Mouse (Mus musculus): ENCODE measurements around the gene Mecr. TPM values are rescaled to one million over a fixed set of nuclear protein-coding genes. Genes with fewer than 3 reads are reported as not detected.

The Mecr gene
- polyA plus RNA-seq, 1 experiment from 2014 or later = 32.6 TPM

DNA sequence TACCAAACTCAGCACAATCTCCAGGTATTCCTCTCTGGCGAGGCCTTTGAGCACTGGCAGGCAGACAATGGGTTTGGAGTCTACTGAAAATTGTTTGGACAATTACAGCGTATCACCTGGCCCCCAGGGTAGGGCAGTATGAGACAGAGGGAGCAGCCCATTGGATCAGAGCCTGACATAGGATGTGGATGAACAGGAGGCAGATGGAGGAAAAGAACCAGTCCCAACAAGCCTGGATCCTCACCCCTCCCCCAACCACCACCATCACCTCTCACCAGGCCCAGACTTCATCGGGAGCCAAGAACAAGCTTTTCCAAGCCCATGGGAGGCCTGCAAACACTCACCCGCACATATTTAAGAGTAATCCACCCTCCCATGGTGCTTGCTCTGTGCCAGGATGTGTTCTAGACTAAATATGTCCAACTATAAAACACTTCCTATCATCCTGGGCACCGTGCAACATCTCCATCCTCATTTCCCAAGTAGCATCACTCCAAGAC lies 11.7 kb upstream of the Mecr start:
- 81% methylated on average over 5 of the region's 5 CpGs for WGBS
- H3K9me3 ChIP-seq (ENCODE audit: control insufficient read depth, low read length) = no peaks in the 10 kb centered on the region
- DNase-seq (ENCODE audit: low spot score) (no peak), ATAC-seq (ENCODE audit: low FRiP score) (no peak)
- no peak overlapping the region for H3K4me3 ChIP-seq (replicated peaks; ENCODE audit: low read length)
- no peak overlapping the region for H3K9ac ChIP-seq
- no peaks in the 10 kb centered on the region for H3K36me3 ChIP-seq (replicated peaks; ENCODE audit: control insufficient read depth, insufficient read depth)
- H3K27ac ChIP-seq = no peak overlapping the region
- peaks cover 5% of the 10 kb centered on the region; the same call in 1 of the 2 replicates for H3K4me1 ChIP-seq (replicated peaks; ENCODE audit: control insufficient read depth, insufficient read depth, low read length)
- peaks cover 22% of the 10 kb centered on the region for H3K27me3 ChIP-seq (ENCODE audit: control insufficient read depth, insufficient read depth, low read length)
- no peak overlapping the region for H3K4me2 ChIP-seq (replicated peaks)

DNA sequence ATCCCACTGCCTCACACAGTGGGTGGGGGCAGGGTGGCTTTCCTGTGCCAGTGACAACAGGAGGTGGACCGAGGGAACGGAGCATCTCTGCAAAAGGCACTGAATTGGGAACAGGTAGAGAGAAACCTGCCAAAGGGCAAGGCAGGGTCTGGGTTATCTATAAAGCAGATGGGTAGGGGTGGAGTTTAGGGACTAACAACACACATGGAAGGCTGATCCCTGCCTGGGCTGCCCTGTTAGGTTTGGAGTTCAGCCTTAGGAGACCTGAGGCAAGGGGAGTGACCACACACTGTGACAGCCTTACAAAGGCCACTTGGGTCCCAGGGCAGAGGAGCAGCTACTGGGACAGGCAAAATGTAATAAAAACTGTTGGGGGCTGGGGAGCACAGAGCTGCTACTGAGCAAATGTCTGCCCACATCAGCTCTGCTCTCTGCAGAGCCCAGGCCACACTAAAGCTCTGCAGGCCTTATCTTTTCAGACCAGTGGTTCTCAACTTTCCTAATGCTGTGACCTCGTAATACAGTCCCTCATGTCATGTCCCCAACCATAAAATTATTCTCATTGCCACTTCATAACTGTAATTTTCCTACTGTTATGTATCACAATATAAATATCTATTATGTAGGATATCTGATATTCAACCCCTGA lies 10.4 kb upstream of the Mecr start:
- H3K4me2 ChIP-seq (replicated peaks) = no peak overlapping the region
- DNase-seq (ENCODE audit: low spot score) (no peak), ATAC-seq (ENCODE audit: low FRiP score) (no peak)
- no peaks in the 10 kb centered on the region for H3K9me3 ChIP-seq (ENCODE audit: control insufficient read depth, low read length)
- H3K36me3 ChIP-seq (replicated peaks; ENCODE audit: control insufficient read depth, insufficient read depth) = no peaks in the 10 kb centered on the region
- no peak overlapping the region for H3K27ac ChIP-seq
- H3K9ac ChIP-seq = no peak overlapping the region
- peaks cover 34% of the 10 kb centered on the region for H3K27me3 ChIP-seq (ENCODE audit: control insufficient read depth, insufficient read depth, low read length)
- 83% methylated on average over 3 of the region's 3 CpGs for WGBS
- no peak overlapping the region for H3K4me3 ChIP-seq (replicated peaks; ENCODE audit: low read length)
- H3K4me1 ChIP-seq (replicated peaks; ENCODE audit: control insufficient read depth, insufficient read depth, low read length) = peaks cover 7% of the 10 kb centered on the region; the same call in 1 of the 2 replicates

DNA sequence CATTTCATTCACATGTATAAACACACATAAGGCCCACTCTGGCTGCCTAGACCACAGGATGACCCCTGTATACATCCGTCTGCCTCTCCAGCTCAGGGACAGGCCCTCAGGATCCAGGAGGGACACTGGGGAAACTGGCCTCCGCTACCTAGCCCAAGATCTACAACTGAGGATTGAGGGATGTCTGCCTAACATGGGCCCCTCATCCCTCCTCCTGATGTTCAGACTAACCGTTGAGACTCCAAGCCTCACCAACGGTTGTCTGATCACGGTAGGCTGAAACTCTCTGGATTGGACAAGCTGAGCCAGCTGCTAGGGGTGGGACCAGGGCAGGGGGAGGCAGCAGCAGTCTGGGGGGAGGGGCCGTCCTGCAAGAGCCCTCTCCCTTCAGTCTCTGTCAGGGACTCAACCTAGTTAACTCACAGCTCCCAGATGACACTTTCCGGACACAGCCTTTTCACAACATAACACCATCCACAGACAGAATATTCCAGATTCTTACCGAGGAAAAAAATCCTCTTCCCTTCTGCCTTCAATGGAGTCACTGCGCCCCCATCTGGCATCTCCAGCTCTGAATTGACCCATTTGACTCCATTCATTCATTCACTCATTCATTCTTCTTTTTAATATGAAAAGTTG lies 9.2 kb upstream of the Mecr start:
- ATAC-seq (ENCODE audit: low FRiP score) (no peak), DNase-seq (ENCODE audit: low spot score) (peak; percentile 70)
- no peaks in the 10 kb centered on the region for H3K36me3 ChIP-seq (replicated peaks; ENCODE audit: control insufficient read depth, insufficient read depth)
- 33% methylated on average over 9 of the region's 9 CpGs for WGBS
- H3K9me3 ChIP-seq (ENCODE audit: control insufficient read depth, low read length) = no peaks in the 10 kb centered on the region
- no peak overlapping the region for H3K4me3 ChIP-seq (replicated peaks; ENCODE audit: low read length)
- H3K27me3 ChIP-seq (ENCODE audit: control insufficient read depth, insufficient read depth, low read length) = peaks cover 34% of the 10 kb centered on the region
- no peak overlapping the region for H3K9ac ChIP-seq
- H3K27ac ChIP-seq = no peak overlapping the region
- no peak overlapping the region for H3K4me2 ChIP-seq (replicated peaks)
- H3K4me1 ChIP-seq (replicated peaks; ENCODE audit: control insufficient read depth, insufficient read depth, low read length) = peaks cover 7% of the 10 kb centered on the region; the same call in 1 of the 2 replicates

DNA sequence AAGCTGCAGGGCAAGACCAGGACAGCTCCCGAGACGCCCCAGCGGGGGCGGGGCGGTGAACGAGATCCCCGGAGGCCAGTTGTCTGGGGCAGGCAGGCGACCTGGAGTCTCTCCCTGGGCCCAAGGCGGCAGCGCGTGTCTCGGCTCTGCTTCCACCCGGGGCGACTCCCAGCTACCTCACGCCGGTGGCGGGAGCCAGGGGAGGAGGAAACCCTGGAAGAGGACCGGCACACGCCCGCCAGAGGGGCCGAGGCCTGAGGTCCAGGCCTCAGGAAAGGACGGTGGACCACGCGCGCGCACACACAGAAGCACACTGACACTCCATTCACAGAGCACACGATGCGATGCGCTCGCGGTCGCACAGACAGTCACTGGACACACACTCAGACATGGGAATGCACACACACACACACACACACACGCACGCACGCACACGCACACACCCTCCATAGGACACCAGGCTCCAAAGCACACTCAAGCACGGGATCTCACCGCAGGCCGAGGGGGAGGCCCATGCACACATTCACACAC lies 6.9 kb upstream of the Mecr start:
- H3K9me3 ChIP-seq (ENCODE audit: control insufficient read depth, low read length) = no peaks in the 10 kb centered on the region
- ATAC-seq (ENCODE audit: low FRiP score) (no peak), DNase-seq (ENCODE audit: low spot score) (no peak)
- H3K9ac ChIP-seq = peak overlapping the region; percentile 73
- peak overlapping the region; percentile 66 for H3K4me3 ChIP-seq (replicated peaks; ENCODE audit: low read length)
- peaks cover 51% of the 10 kb centered on the region for H3K27me3 ChIP-seq (ENCODE audit: control insufficient read depth, insufficient read depth, low read length)
- H3K36me3 ChIP-seq (replicated peaks; ENCODE audit: control insufficient read depth, insufficient read depth) = no peaks in the 10 kb centered on the region
- under 1% methylated on average over 39 of the region's 39 CpGs for WGBS
- no peak overlapping the region for H3K27ac ChIP-seq
- H3K4me1 ChIP-seq (replicated peaks; ENCODE audit: control insufficient read depth, insufficient read depth, low read length) = peaks cover 7% of the 10 kb centered on the region; the same call in 1 of the 2 replicates
- H3K4me2 ChIP-seq (replicated peaks) = peak overlapping the region; percentile 99

DNA sequence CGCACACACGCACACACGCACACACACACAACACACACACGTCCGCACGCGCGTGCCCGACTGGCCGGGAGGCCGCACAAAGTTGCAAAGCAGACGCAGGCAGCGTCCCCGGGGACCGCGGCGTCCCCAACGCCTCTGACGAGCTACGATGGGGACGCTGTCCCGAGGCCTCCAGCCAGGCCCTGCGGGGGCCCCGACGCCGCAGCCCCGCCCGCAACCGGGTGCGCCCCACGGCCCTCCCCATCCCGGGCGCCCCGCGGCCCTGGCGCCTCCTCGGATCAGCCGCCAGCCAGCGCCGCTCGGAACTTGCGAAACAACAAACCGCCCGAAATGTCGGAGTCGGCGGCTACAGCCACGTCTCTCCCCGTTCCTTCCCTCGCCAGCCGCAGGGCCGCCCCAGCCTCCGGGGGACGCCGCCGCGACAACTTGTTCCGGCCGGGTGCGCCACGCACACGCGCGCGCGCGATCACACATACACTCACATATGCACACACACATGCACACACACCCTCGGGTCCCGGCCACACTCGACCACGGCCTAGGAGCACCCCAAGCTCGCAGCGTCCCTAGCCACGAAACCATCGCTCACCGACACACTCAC lies 6.3 kb upstream of the Mecr start:
- ATAC-seq (ENCODE audit: low FRiP score) (no peak), DNase-seq (ENCODE audit: low spot score) (no peak)
- H3K4me3 ChIP-seq (replicated peaks; ENCODE audit: low read length) = peak overlapping the region; percentile 66
- H3K4me1 ChIP-seq (replicated peaks; ENCODE audit: control insufficient read depth, insufficient read depth, low read length) = peaks cover 7% of the 10 kb centered on the region; the same call in 1 of the 2 replicates
- peak overlapping the region; percentile 73 for H3K9ac ChIP-seq
- WGBS = under 1% methylated on average over 72 of the region's 76 CpGs
- H3K9me3 ChIP-seq (ENCODE audit: control insufficient read depth, low read length) = no peaks in the 10 kb centered on the region
- no peaks in the 10 kb centered on the region for H3K36me3 ChIP-seq (replicated peaks; ENCODE audit: control insufficient read depth, insufficient read depth)
- H3K27ac ChIP-seq = no peak overlapping the region
- peak overlapping the region; percentile 99 for H3K4me2 ChIP-seq (replicated peaks)
- H3K27me3 ChIP-seq (ENCODE audit: control insufficient read depth, insufficient read depth, low read length) = peaks cover 53% of the 10 kb centered on the region

DNA sequence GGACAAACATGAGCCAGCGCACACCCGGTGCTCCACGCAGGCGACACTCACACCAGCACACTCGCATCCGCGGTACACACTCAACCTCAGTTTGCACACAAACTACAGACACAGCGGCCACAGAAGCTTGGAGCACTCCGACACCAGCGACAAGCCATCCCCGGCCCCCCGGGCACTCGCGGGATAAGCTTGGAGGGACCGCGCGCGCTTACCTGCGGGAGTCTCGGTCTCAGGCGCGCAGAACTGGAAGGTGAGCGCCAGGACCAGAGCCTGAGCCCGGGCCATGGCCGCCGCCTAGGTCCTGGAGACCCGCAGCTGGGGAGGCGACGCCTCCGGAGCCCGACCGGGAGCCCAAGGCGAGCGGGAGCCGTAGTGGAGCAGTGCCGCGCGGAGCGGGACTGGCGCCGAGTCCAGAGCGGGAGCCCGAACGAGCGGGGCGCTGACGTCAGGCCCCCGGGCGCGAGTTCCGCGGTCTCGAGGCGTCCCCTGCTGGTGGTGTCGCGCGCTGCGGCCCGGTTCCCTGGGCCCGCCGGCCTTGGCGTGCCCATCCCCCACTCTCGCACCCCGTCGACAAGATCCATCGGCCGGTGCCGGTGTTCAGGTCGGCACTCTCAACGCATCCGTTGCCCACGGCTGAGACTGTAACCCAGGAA lies 5.3 kb upstream of the Mecr start, which contains the start of gene Ptpru:
Gene Ptpru (minus strand): TSS at position 417 of the 653 bp plus-strand sequence.
- Histone ChIP-seq H3K36me3 (replicated peaks; ENCODE audit: control insufficient read depth, insufficient read depth) (no peaks in the 10 kb centered on the region), H3K4me2 (replicated peaks) (peak within 1 kb of the TSS; percentile 99)
- under 1% methylated on average over 71 of the region's 72 CpGs for WGBS

DNA sequence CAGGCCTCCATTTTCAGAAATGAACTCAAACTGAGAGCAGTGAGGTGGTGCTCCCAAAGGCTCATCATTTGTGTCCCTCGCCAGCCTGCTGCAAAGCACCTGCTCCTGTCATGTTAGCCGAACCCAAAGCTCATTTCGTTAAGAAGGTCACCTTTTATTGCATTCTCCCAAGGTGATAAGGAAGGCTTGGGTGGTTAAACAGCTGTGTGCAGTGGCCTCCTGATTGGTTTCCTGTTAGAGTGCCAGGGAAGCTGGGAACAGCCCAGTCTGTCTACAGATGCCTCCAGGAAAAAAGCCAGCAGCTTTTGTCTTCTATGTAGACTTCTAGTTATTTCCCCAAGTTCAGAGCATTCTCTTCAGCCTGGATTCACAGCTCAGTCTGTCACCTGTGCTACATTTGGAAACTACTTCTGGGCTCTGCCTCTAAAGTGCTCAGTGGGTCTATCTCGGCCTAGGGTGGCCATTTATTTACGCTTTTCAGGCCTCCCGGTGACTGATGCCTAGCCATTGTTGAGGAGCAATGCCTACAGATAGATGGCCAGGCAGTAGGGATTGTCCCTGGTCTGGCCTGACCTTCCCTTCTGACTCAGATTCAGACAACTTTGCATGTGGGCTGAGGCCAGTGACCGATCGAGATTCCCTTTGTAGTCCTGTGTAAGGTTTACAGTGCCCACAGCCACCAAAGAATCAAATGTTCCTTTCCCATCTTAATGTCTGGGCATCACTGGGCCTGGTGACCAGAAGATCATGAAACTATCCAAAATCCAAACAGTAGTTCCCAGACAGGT lies 2.9 kb downstream of the Mecr start:
- WGBS = 88% methylated on average over 8 of the region's 8 CpGs
- Histone ChIP-seq H3K4me1 (replicated peaks; ENCODE audit: control insufficient read depth, insufficient read depth, low read length) (peaks cover 15% of the 10 kb centered on the region), H3K27ac (no peak overlapping the region), H3K4me3 (replicated peaks; ENCODE audit: low read length) (no peak overlapping the region), H3K27me3 (ENCODE audit: control insufficient read depth, insufficient read depth, low read length) (peaks cover 4% of the 10 kb centered on the region; the same call in 1 of the 2 replicates), H3K4me2 (replicated peaks) (no peak overlapping the region), H3K9ac (no peak overlapping the region), H3K9me3 (ENCODE audit: control insufficient read depth, low read length) (no peaks in the 10 kb centered on the region), H3K36me3 (replicated peaks; ENCODE audit: control insufficient read depth, insufficient read depth) (no peaks in the 10 kb centered on the region)
- ATAC-seq (ENCODE audit: low FRiP score) (no peak), DNase-seq (ENCODE audit: low spot score) (no peak)

More for the DNA sequence above, 5.3 kb upstream of the Mecr start, which contains the start of gene Ptpru:
- H3K27me3 ChIP-seq (ENCODE audit: control insufficient read depth, insufficient read depth, low read length) = peaks cover 53% of the 10 kb centered on the region
- H3K27ac ChIP-seq = no peak within 1 kb of the TSS
- peak; percentile 91 for DNase-seq (ENCODE audit: low spot score)
- H3K4me1 ChIP-seq (replicated peaks; ENCODE audit: control insufficient read depth, insufficient read depth, low read length) = peaks cover 7% of the 10 kb centered on the region; the same call in 1 of the 2 replicates
- H3K9me3 ChIP-seq (ENCODE audit: control insufficient read depth, low read length) = no peaks in the 10 kb centered on the region
- H3K4me3 ChIP-seq (replicated peaks; ENCODE audit: low read length) = peak within 1 kb of the TSS; percentile 66
- H3K9ac ChIP-seq = peak within 1 kb of the TSS; percentile 73
- ATAC-seq (ENCODE audit: low FRiP score) = peak; percentile 85

DNA sequence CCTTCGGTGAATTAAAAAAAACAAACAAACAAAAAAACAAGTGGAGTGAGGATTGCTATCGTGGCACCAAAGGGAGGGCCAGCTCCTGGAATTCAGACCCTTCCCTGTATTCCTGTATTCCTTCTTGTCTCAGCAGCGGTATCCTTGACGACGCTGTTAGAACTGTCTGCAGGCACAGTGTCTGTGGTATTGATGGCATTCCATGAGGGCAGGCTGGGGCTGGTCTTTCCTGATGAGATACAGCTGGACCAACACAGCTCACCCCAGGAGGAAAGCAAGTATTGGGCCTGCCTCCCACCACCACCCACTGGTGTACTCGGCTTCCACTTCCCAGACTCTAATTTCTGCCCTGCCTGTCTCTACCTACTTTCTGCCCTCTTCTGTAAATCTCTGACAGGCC lies 4.8 kb downstream of the Mecr start:
- no peaks in the 10 kb centered on the region for H3K9me3 ChIP-seq (ENCODE audit: control insufficient read depth, low read length)
- peaks cover 15% of the 10 kb centered on the region for H3K4me1 ChIP-seq (replicated peaks; ENCODE audit: control insufficient read depth, insufficient read depth, low read length)
- no peak overlapping the region for H3K4me2 ChIP-seq (replicated peaks)
- no peak for ATAC-seq (ENCODE audit: low FRiP score)
- no peak overlapping the region for H3K9ac ChIP-seq
- no peak for DNase-seq (ENCODE audit: low spot score)
- WGBS = 81% methylated on average over 6 of the region's 6 CpGs
- no peaks in the 10 kb centered on the region for H3K36me3 ChIP-seq (replicated peaks; ENCODE audit: control insufficient read depth, insufficient read depth)
- H3K27ac ChIP-seq = no peak overlapping the region
- no peaks in the 10 kb centered on the region for H3K27me3 ChIP-seq (ENCODE audit: control insufficient read depth, insufficient read depth, low read length)
- H3K4me3 ChIP-seq (replicated peaks; ENCODE audit: low read length) = no peak overlapping the region

Data from hindbrain, embryonic 14.5 days (tissue).